Mouse (Mus musculus) mouse trophoblast stem cell (cell line): ENCODE measurements around the gene Zbed6.
"Not testable (repeated sequence)": the region's sequence is repeated elsewhere in the genome, so short reads cannot be mapped to it uniquely, and the experiment has no call there.

Source experiments
- in situ Hi-C, 2 experiments: fragments of 300-500 bp; cut with MseI, MboI; formaldehyde crosslinking; loops; 2 replicates in 1 of 2; 3 replicates in 1 of 2; pipeline ENCODE4 v1.15.1; 2025

Gene Zbed6

DNA sequence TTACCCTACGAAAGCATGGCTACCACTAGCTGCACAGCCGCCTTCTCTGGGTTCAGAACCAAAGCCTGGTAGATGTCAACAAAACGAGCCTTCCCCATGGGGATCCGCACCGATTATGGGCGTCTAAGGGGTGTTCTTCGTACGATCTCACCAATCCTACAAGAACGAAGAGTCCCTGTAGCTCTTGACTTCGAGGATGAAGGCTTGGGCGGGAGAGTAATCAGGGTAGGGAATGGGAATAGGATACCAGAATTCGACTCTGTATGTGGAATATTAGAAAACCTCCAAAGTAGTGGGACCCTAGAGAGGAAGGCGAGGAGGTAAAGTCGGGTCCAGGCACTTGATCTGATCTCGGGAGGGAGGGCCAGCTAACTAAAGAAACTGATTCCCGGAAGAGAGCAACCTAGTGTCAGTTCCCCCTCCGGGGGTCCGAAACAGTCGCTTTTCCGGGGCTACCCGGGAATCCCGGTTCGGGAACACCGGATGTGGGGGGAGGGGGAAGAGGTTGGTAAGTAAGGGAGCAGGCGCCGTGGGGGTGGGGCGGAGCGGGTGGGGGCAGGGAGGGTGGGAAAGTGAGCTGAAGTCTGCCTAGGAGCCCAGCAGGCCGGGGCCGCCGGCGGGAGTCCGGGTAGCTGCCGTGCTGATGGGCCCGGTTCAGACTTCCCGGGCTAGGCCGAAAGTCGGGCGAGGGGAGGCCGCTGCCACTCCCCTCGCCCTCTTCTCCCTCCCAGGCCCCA lies at the start of gene Zbed6:
Zbed6 (minus strand) TSS at position 420 of the 737 bp plus-strand sequence.
- in situ Hi-C loops: loop anchor here in 1 of 2 experiments (5.0 kb wide), 1 partner anchor 42 kb away; no protein-coding TSS in a partner anchor

DNA sequence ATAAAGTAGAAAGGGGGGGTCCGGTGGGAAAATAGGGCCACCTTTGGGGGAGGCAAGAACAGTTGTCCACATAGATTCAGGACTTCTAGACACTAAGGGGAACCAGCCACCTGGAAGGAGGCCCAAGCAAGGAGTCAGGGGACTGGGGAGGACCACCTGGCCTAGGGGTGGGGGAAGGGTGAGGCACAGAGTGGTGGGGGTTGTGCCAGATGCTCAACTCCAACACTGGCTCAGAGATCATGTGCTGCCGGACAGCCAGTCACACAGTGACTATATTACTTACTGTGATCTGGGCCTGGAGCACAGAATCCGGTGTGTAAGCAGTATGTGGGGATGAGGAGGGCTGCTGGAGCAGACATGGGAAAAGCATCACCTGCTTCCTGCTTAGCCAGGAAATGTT lies 48.6 kb upstream of the Zbed6 start:
- in situ Hi-C loops: no loop called here

DNA sequence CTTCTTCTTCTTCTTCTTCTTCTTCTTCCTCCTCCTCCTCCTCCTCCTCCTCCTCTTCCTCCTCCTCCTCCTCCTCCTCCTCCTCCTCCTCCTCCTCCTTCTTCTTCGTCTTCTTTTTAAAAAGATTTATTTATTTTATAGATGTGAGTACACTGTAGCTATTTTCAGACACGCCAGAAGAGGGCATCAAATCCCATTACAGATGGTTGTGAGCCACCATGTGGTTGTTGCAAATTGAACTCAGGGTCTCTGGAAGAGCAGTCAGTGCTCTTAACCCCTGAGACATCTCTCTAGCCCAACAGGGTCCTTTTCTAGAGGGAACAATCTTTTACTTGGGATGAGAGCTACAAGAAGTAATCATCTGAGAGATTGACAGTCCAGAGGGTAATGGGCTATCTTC lies 41.1 kb upstream of the Zbed6 start:
- in situ Hi-C loops: loop anchor here in 1 of 2 experiments (5.0 kb wide), 1 partner anchor 40 kb away; the partner anchor contains the start of genes Gm38394 and Zbed6

DNA sequence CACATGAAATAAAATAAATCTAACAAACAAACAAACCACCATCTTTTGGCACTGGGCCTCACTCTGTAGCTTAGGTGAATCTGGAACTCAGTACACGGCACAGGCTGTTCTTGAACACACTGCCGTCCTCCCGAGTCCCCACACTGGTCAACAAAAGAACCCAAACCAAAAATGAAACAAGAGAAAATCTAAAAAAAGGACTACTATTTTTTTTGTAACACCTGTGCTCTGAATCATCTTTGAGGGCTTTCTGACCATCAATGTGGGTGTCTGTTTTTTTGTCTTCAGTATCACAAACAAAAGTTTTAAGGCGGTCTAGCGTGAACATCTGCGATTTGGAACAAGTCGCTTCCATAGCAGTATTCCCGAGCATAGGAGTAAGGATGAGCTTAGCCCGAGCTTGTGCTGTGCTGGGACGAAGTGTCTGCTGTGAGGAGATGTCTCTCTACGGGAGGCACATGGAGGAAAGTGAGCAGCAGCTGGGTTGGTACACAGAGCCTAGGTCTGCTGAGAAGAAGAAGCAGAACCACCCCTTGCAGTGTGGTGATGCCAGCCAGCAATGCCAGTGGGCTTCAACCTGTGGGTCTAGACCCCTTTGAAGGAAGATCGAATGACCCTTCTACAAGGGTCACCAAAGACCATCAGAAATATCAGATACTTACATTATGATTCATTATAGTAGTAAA lies 37.4 kb upstream of the Zbed6 start:
- in situ Hi-C loops: no loop called here

DNA sequence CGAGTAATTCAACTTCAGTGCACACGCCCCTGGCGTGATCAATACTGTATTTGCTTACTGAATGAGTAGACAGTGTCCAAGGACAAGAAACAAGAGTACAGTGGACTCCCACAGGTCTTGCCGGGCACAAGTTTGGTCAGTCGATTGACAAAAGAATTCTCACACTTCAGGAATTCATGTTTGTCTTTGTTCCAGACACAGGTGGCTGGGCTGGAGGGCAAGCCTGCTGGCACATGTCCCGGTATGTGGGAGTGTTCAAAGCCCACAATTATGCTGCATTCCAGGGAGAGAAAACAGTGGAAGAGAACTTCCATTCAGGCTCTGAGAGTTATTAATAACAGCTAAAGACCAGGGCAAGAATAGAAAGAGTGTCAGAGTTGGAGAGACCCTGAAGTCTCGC lies 35.2 kb upstream of the Zbed6 start:
- in situ Hi-C loops: no loop called here

DNA sequence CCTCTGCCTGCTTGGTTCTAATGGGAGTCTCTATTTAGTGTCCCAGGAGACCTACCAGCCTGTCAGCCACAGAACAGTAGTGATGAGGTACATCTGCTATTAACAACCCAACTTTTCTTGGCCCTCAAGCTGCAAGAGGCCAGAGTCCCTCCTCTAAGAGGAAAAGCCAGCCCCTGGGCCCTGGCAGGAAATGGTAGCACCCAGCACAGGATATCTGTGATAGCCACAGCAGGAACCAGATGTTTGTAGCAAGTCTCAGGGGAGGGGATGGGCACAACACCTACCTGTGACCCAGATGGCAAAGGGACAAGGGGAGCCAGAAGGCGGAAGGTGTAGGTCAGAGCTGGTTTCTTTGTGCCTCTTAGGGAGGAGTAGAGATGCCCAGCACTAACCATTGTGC lies 34.2 kb upstream of the Zbed6 start:
- in situ Hi-C loops: no loop called here

DNA sequence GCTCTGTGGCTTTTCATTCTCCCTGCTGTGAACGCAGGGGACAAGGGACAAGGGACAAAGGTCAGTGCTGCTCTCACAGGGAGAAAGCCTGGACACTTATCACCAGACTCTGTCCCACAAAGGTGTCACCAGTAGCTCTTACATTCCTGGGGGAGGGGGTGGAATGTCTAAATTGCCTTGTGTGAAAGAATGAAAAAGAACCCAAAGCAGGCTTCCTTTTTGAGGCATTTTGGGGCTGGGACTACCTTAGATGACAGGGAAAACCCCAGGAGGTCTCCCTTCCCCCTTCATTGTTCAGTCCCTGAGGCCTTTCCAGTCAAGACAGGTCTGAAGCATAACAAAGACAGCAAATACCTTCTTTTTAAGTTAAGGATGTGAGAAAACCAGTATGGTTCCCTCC lies 33.6 kb upstream of the Zbed6 start:
- in situ Hi-C loops: no loop called here

DNA sequence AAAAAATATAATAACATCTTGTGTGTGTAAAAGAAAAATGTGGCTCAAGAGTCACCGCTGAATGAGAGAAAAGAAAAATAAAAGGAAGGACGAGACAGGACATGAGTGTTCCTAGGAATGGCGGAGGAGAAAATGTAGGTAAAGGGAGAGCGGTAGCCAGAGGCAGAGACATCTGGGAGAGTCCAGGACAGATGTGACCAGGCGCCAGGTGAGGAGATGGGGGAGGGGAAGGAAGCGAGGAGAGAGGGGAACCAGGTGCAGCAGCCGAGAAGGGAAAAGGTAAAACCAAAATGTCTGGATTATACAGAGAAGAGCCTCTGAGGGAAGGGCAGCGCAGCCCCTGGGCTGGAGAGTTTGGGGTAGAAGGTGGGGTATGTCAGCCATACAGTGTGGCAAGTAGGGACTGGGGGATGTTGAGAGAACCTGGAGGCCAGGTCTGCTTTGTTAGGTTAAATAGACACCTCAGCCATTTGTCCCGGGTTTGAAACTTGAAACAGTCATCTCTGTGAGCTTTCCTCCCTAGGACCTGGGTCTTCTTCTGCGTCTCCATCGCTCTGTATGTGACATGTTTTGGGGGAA lies 32.9 kb upstream of the Zbed6 start:
- in situ Hi-C loops: no loop called here

DNA sequence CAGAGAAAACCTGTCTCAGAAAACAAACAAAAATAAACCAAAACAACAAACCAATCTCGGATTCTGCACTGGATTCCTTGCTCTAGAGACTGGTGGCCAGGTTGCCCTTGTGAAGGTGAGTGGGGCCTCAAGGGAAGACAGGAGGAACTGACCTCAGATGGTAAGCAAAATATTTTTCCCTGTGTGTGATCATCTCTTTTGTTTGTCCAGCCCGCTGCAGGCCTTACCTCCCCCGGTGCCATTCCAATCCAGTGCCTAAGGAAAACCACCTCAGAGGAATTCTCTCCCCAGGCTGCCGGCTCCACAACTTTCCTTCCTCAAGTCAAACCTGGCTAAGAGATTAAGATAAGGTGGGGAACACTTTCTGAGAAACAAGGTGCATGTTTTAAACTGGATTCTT lies 31.5 kb upstream of the Zbed6 start:
- in situ Hi-C loops: no loop called here

DNA sequence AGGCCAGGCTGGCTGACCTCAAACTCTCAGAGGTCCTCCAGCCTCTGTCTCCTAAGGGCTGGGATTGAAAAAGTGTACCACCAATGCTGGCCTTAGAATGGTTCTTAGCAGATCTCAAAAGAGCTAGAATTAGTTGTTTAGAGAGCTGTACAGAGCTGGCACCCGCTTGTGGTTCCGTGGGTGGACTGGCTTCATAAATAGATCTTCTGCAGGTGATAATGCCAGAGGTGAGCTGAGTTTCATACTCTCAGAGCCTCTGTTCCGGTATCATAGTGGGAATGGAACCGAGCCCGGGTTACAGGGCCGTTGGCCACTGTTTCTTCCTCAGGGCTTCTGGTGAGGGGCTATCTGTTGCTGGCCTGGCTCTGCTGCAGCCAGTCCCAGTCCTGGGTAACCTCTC lies 30.4 kb upstream of the Zbed6 start:
- in situ Hi-C loops: no loop called here

DNA sequence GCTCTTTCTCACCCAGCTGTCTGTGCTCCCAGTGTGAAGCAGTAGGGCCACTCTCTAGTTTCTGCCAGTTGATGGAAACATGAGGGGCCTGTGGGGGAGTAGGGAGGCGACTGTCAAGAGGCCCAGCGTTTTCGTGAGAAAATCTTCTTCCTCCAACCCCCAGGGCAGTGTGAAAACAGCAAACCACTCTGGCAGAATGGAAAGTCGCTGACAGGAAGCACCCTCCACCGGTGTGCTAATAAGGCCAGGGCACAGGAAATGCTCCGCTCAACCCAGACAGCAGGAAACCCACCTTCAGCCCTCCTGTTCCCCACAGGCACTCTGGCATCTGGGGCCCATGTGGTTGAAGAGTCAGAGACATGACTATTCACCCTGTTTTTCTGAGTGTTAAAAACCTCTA lies 29.2 kb upstream of the Zbed6 start, which contains the start of gene Lax1:
Lax1 (minus strand) TSS at position 212 of the 400 bp plus-strand sequence.
- in situ Hi-C loops: no loop called here

DNA sequence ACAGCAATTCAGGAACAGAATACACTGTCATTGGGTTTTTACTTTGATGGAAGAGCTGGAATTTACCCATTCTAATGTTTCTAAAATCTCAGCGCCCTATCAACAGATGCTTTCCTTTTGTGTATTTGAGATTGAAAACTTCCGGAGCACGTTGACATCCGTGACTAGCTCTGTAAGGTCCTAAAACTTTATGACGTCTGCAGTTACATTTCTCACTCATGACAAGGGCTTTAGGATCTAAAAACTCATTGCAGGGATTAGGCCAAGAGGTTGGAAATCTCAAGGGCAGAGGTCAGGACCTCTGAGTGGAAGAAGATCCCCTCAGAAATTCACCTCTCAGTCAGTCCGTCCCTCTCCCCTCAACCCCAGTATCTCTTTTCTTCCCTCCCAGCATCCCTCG lies 27.6 kb upstream of the Zbed6 start:
- in situ Hi-C loops: no loop called here

DNA sequence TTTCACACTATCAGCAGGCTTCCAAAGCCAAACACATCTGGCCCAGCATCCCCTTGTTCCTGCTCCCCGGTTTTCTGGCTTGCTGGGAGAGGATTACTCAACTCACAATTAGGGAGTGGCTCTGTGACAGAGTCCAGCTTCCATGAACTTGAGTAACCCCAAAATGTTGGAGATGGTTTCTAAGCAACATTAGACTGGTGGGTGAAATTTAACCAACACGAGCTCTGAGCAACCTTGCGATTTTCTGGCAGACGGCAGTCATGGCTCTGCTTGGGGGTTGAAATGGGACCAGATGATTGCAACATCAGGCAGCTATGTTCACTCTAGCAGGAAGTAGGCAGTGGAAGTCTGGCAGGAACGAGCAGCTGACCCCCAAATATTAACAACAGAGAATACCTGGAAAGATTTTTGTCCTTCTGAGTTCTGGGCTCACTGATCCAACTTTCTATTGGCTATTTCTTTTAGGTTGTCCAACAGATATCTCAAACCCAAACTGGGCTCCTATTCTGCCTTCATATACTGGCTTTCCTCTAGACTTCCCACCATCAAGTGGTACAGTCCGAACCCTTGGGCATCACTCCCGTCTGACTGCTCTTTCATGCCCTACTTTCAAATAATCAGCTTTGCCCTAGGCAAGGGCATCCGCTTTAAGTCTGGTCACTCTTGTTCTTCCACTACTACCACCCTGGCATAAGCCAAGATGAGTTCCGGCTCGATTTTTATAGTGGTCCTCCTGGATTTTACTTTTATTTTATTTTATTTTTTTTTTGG lies 25.2 kb upstream of the Zbed6 start:
- in situ Hi-C loops: no loop called here

DNA sequence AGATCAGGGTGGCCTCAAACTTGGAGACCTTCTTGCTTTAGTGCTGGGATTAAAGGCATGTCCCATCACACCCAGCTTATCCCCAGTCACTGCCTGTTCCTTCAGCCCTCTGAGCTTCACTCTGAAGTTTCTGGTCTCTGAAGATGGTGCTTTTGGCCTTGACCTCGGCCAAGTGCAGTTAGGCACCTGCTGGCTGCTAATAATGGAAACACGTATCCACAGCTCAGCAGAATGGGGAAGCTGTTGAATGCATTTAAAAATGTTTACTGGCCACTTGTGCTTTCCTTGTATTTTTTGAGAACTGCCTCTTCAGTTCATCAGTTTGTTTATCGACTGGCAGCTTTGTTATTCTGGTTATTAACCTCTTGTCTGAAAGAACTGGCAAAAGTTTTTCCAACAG lies 11.1 kb upstream of the Zbed6 start:
- in situ Hi-C loops: no loop called here

DNA sequence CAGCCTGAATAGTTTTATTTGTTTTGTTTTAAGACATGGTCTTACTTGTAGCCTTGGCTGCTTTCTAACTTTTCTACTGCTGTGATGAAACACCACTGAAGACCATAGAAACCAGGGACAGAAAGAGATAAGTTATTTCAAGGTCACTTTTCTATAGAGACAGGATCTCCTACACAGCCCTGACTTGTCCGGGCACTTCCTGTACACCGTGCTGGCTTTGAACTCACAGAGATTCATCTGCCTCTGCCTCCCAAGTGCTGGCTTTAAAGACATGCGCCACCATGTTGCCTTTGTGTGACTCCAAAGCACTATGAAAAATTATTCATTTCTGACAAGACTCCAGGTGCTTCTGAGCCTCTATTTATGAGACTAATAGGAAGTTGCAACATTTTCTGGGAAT lies 10.6 kb upstream of the Zbed6 start:
- in situ Hi-C loops: no loop called here

DNA sequence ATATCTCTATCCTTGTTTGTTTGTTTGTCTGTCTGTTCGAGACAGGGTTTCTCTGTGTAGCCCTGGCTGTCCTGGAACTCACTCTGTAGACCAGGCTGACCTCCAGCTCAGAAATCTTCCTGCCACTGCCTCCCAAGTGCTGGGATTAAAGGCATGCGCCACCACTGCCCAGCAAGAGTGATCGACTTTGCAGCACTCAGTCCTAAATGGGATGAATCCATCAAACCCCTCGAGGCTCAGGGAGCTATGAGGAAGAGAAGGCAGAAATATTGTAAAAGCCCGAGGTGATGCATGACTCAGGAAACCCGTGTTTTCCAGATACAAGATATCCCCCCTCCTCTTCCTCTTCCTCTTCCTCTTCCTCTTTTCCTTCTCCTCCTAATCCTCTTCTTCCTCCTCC lies 10.1 kb upstream of the Zbed6 start:
- in situ Hi-C loops: no loop called here

DNA sequence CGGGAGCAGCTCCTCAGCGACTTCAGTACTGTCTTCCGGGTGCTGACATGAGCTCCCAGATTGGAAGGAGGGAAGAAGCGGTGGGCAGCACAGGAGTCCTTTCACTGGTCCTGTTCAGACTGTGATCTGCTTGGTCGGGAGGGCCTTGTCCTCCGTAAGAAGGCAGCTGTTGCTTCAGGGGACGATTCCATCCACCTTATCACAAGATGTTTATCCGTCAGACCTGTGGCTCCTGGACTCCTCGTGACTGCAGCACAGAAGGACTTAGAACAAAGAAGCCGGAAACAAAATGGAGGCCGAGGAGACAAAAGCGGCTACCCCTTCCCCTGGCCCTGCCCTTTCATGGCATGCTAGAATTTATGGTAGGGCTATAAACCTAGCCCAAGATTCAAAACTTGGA lies 9.5 kb upstream of the Zbed6 start:
- in situ Hi-C loops: no loop called here

DNA sequence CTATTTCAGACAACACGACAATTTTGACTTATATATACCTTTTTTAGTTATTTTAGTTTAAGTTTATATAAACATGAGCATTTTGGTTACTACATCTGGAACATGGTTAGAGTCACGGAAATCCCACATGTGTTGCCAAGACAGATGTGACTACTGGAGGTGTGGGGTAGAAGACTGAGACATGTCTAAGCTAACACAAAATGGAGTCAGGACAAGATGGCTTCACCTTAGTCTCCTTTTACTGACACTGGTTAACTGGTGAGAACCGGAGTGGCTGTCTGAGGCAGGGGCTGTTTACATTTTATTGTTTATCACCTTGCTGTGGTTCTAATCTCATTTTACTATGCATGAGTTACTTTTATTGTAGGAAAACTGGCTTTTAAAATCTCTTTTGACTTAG lies 7.9 kb upstream of the Zbed6 start:
- in situ Hi-C loops: no loop called here

DNA sequence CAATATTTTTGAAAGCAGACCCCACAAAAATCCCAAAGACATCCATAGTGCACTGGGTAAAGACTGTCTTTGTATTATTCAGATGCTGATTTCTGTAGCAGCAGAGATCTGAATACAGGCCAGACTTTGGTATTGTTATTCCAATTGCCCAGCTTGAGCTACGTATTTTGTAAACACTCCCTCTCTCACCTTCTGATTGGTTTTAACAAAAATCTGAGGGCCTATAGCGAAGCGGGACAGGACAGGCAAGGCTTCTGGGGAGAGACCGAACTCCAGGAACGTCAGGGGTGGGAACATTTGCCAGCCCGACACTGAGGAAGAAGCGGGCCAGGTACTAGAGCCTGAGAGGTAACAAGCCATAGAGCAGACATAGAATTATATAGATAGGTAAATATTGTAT lies 7.0 kb upstream of the Zbed6 start:
- in situ Hi-C loops: no loop called here

DNA sequence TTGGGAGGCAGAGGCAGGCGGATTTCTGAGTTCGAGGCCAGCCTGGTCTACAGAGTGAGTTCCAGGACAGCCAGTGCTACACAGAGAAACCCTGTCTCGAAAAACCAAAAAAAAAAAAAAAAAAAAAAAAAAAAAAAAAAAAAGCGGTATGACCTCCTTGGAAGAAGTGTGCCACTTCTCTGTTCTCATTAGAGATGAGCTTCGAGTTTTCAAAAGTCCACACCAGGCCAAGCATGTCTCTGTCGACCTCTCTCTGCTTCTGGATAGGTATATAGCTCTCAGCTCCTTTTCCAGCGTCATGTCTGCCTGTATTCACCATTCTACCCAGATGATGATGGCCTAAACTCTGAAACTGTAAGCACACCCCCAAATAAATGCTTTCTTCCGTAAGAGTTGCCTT lies 5.0 kb upstream of the Zbed6 start:
- in situ Hi-C loops: not testable (repeated sequence)

DNA sequence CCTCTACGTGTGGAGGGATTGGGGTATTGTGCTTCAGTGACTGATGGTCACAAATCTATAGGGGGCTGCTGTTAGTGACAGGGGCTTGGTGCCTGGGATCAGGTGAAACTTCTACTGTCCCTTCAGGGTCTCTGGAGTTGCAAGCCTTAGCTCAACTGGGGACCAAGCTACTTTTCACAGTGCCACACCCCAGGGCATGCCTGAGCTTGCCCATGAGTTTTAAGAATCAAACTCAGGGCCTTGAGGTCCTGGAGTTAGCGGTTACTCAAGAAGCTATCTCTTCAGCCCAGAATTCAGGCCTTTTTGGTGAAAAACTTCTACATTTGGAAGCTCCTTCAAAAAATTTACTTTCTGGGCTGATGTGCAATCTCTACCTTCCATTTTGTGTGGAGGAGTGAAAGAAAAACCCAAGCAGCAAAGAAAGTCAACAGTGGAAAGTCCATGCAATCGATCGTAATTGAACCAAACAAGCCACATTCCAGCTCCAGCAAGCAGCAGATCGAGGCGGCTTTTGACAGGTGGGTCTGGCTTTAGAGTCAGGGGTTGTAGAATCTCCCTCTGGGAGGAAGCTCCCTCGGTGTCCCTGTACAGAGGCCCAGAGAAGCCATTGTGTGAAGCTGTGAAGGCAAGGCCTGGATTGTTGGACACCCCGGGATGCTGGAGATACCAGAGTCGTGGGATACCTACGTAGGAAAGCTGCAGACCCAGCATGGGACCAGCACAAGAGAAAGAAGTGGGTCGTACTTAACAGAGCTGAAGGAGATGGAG lies 3.7 kb upstream of the Zbed6 start:
- in situ Hi-C loops: loop anchor here in 1 of 2 experiments (5.0 kb wide), 1 partner anchor 38 kb away; no protein-coding TSS in a partner anchor
